Comparison of ENCODE assay signal across 11 mouse cellular contexts in the genomic region with DNA sequence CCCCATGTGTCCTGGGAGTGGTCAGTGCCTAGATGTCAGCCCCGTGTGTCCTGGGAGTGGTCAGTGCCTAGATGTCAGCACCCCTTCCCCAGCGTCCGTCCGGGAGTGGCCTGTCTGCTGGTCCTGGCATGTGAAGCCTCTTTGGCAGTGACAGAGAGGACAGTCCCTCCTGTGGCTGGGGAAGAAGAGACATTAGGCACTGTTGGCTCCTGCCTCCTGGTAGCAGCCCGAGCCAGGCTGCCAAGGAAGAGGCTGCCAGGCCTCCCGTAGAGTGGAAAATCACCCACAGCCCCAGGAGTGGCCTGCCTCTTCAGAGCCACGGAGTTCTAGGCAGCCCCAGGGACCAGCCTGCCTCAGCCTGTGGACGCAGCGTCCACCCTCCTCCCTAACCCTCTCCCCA. TPM values are rescaled to one million over a fixed set of nuclear protein-coding genes. Genes with fewer than 3 reads are reported as not detected.
DNase-seq lines count a peak whose midpoint lies in the region.
"Had no signal": no experiment of that assay in that cellular context is flagged by ENCODE, and none has a peak within 500 bp of the region (broad histone marks: within the 10 kb centered on the region; RNA-seq: fewer than 3 reads in every experiment).

No protein-coding gene starts in this region.

- peak; percentile 96 for DNase-seq in heart, adult 11 months
- DNase-seq in heart, adult 8-10 months (ENCODE audit: low spot score), result no peak
- peak; percentile 62 for DNase-seq in Muller cell, postnatal 12 days (ENCODE audit: inconsistent ontology term)
- peak; percentile 90 for DNase-seq in cerebellum, adult 8-10 months
- DNase-seq in gastrocnemius, postnatal 25 days, result peak; percentile 75
- no peak for DNase-seq in urinary bladder, postnatal 25 days (ENCODE audit: low spot score)
- DNase-seq in urinary bladder, adult 18-20 months (ENCODE audit: low spot score in 2 of 2), result no peak
- no peak for DNase-seq in layer of hippocampus, postnatal 14 days (ENCODE audit: low spot score in 2 of 2)
- DNase-seq: adrenal gland, adult 8-10 months; kidney, adult 9 months; layer of hippocampus, adult 9-11 months had no signal

RNA-seq across cellular contexts. Expression of gene Ttc7, which starts 35.3 kb away (rescaled TPM):
- total RNA-seq in heart, adult 8-10 months (2022), result 10 to 100 TPM; 19.2 to 31.4 (median 26.0) TPM
- total RNA-seq in gastrocnemius, postnatal 25 days (2021), result 1 to 10 TPM; 7.1 to 8.4 TPM
- 1 to 10 TPM; 6.8 to 6.9 TPM for total RNA-seq in layer of hippocampus, postnatal 14 days (2021)

RNA-seq across cellular contexts. Expression of gene Mcfd2, which starts 52.2 kb away (rescaled TPM):
- 10 to 100 TPM; 56.1 to 70.7 (median 59.8) TPM for total RNA-seq in heart, adult 8-10 months (2022)
- total RNA-seq in gastrocnemius, postnatal 25 days (2021), result 10 to 100 TPM; 19.9 to 22.1 TPM
- 10 to 100 TPM; 36.9 to 45.0 TPM for total RNA-seq in layer of hippocampus, postnatal 14 days (2021)

Comparison
In these comparisons a context has a peak if more than half of its experiments do, and no peak if none do; other contexts are left out.
1. DNase-seq: peak in heart, adult 11 months (single experiment), Muller cell, postnatal 12 days (single experiment), cerebellum, adult 8-10 months (single experiment) and gastrocnemius, postnatal 25 days (single experiment); none in heart, adult 8-10 months (single experiment), urinary bladder, postnatal 25 days (single experiment), urinary bladder, adult 18-20 months (0 of 2) and layer of hippocampus, postnatal 14 days (0 of 2).